Comparison of ENCODE assay signal across 10 mouse cellular contexts in the genomic region with DNA sequence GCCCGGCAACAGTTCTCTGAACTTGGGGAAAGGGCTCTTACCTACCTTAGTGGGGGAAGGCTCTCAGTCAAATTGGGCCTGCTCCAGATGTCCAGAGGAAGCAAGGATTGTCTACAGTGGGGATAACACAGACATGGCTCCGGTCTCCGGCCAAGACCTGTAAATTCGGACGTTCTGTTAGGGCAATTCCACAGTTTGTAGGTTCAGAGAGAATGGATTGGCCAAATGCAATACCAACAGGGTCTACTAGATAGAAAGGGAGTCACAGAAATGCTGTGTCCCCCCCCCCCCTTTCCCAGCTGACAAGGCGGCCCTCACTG. TPM values are rescaled to one million over a fixed set of nuclear protein-coding genes. Genes with fewer than 3 reads are reported as not detected.
A peak's percentile ranks its signal among the peaks of the same experiment; 100 is the strongest.
DNase-seq lines count a peak whose midpoint lies in the region; ATAC-seq and TF ChIP-seq lines count a peak whose summit lies in the region.
"Had no signal": no experiment of that assay in that cellular context is flagged by ENCODE, and none has a peak within 500 bp of the region (broad histone marks: within the 10 kb centered on the region; RNA-seq: fewer than 3 reads in every experiment).

No protein-coding gene starts in this region.

- peak overlapping the region; percentile 98 for H3K4me2 ChIP-seq in heart, embryonic 16.5 days (ENCODE audit: low read depth, low read length)

- 0 out of 2 replicates have a peak, but pooled peaks cover 3% of the 10 kb centered on the region for H3K36me3 ChIP-seq in heart, embryonic 16.5 days (ENCODE audit: control insufficient read depth, insufficient read depth)
- H3K36me3 ChIP-seq in MEL (ENCODE audit: control insufficient read depth in 1 of 2, insufficient read depth in 2 of 2, low read length in 2 of 2) = peaks cover 0 to 29% of the 10 kb centered on the region in 2 experiments; a peak in 2 of 4 replicates
- peaks cover 38% of the 10 kb centered on the region for H3K36me3 ChIP-seq in hindbrain, embryonic 10.5 days
- H3K36me3 ChIP-seq in midbrain, embryonic 10.5 days = peaks cover 40% of the 10 kb centered on the region

- peak overlapping the region; percentile 100 for H3K27ac ChIP-seq in heart, embryonic 16.5 days (ENCODE audit: low read length)
- H3K27ac ChIP-seq in MEL (ENCODE audit: control insufficient read depth, low read depth, low read length) = peak overlapping the region; percentile 100
- H3K27ac ChIP-seq in hindbrain, embryonic 10.5 days = peak overlapping the region; percentile 100
- peak overlapping the region; percentile 100 for H3K27ac ChIP-seq in midbrain, embryonic 10.5 days (replicated peaks)

- TF ChIP-seq RAD21 in MEL (IDR thresholded peaks at IDR 0.05; ENCODE audit: low read depth, low read length) = no peak

- H3K4me3 ChIP-seq in heart, embryonic 16.5 days (ENCODE audit: low read length) = peak overlapping the region; percentile 73
- peak overlapping the region; percentile 63 to 71 for H3K4me3 ChIP-seq in MEL (ENCODE audit: control insufficient read depth in 1 of 2, insufficient read depth in 1 of 2, low read depth in 2 of 2, low read length in 2 of 2)
- H3K4me3 ChIP-seq in hindbrain, embryonic 10.5 days = peak overlapping the region; percentile 92
- peak overlapping the region; percentile 99 for H3K4me3 ChIP-seq in midbrain, embryonic 10.5 days

- DNase-seq in heart, postnatal 14 days = no peak
- DNase-seq in MEL (ENCODE audit: low read depth, low spot score) = no peak
- no peak for DNase-seq in hindbrain, embryonic 10.5 days (ENCODE audit: low spot score)
- DNase-seq in midbrain, embryonic 10.5 days (ENCODE audit: low spot score) = no peak
- DNase-seq in frontal cortex, postnatal 10 days (ENCODE audit: low spot score in 2 of 2) = no peak
- DNase-seq in urinary bladder, postnatal 14 days (ENCODE audit: low spot score) = no peak
- DNase-seq in Muller cell, postnatal 12 days (ENCODE audit: inconsistent ontology term) = no peak

- ATAC-seq in heart, embryonic 16.5 days (replicated peaks; ENCODE audit: extremely low read depth, insufficient read depth, low FRiP score) = no peak

- peaks cover 54% of the 10 kb centered on the region for H3K79me2 ChIP-seq in MEL (ENCODE audit: control insufficient read depth, insufficient read depth, low read length, poor library complexity)

- 3% methylated on average over 6 of the region's 6 CpGs for WGBS in heart, embryonic 16.5 days
- WGBS in hindbrain, embryonic 10.5 days = under 1% methylated on average over 6 of the region's 6 CpGs
- 0% methylated on average over 5 of the region's 6 CpGs for WGBS in midbrain, embryonic 10.5 days

- no peaks in the 10 kb centered on the region for H3K9me3 ChIP-seq in heart, embryonic 16.5 days (replicated peaks; ENCODE audit: control insufficient read depth, low read length)
- H3K9me3 ChIP-seq in MEL (replicated peaks; ENCODE audit: insufficient read depth, low read length) = no peaks in the 10 kb centered on the region
- H3K9me3 ChIP-seq in hindbrain, embryonic 10.5 days = no peaks in the 10 kb centered on the region
- no peaks in the 10 kb centered on the region for H3K9me3 ChIP-seq in midbrain, embryonic 10.5 days (replicated peaks)

- TF ChIP-seq EP300 in MEL (IDR thresholded peaks at IDR 0.05; ENCODE audit: low read depth in 1 of 2, low read length in 2 of 2) = no peak

- intact Hi-C loops in heart, postnatal 14 days (cut with DNase I) = no loop called here

- TF ChIP-seq POLR2A in MEL (IDR thresholded peaks at IDR 0.05; ENCODE audit: control insufficient read depth in 1 of 2, insufficient read depth in 1 of 2, low read depth in 1 of 2, low read length in 2 of 2, poor library complexity in 1 of 2) = peak in 1 of 2 experiments; percentile 37; a peak in 2 of 4 replicates

- H3K4me1 ChIP-seq in heart, embryonic 16.5 days (ENCODE audit: control insufficient read depth, insufficient read depth, low read length) = peaks cover 54% of the 10 kb centered on the region
- H3K4me1 ChIP-seq in MEL (ENCODE audit: control insufficient read depth in 1 of 2, insufficient read depth in 2 of 2, low read length in 2 of 2) = peaks cover 4 to 30% of the 10 kb centered on the region in 2 experiments; a peak in 3 of 4 replicates
- peaks cover 68% of the 10 kb centered on the region for H3K4me1 ChIP-seq in hindbrain, embryonic 10.5 days (replicated peaks)
- H3K4me1 ChIP-seq in midbrain, embryonic 10.5 days = peaks cover 70% of the 10 kb centered on the region

- no peak for TF ChIP-seq CTCF in MEL (IDR thresholded peaks at IDR 0.05 in 2 of 3, conservative IDR thresholded peaks at IDR 0.05 in 1 of 3; ENCODE audit: control insufficient read depth in 1 of 3, insufficient read depth in 1 of 3, low read depth in 2 of 3, low read length in 3 of 3, poor library complexity in 1 of 3, severe bottlenecking in 1 of 3)

- peak overlapping the region; percentile 100 for H3K9ac ChIP-seq in heart, embryonic 16.5 days (ENCODE audit: low read length)
- H3K9ac ChIP-seq in MEL (ENCODE audit: control insufficient read depth, low read depth, low read length, poor library complexity, severe bottlenecking) = peak overlapping the region; percentile 93

- H3K27me3 ChIP-seq in heart, embryonic 16.5 days (ENCODE audit: control insufficient read depth, insufficient read depth, low read length) = no peaks in the 10 kb centered on the region
- H3K27me3 ChIP-seq in MEL (ENCODE audit: control insufficient read depth in 1 of 2, insufficient read depth in 2 of 2, low read length in 2 of 2) = no peaks in the 10 kb centered on the region
- no peaks in the 10 kb centered on the region for H3K27me3 ChIP-seq in hindbrain, embryonic 10.5 days (ENCODE audit: insufficient read depth, poor library complexity, severe bottlenecking)
- H3K27me3 ChIP-seq in midbrain, embryonic 10.5 days (ENCODE audit: low read depth, poor library complexity, severe bottlenecking) = no peaks in the 10 kb centered on the region
- H3K27me3 ChIP-seq: Patski had no signal

TF ChIP-seq in MEL, 35 proteins besides CTCF, POLR2A, EP300 and RAD21:
- peak; percentile 41 for TF ChIP-seq SIN3A (IDR thresholded peaks at IDR 0.05; ENCODE audit: low read length)
- TF ChIP-seq MYC (IDR thresholded peaks at IDR 0.05; ENCODE audit: low read depth, low read length) = no peak
TF ChIP-seq in MEL: peak in this region for 1.

RNA-seq across cellular contexts. Expression of a gene that starts 4.1 kb away (rescaled TPM):
- 6.0 and 6.5 TPM in 2 replicates for polyA plus RNA-seq in heart, embryonic 16.5 days (2015; fragmentation: Nextera tagmentation; extraction: Ambion mirVana)
- 10 to 100 TPM; 18.1 to 21.3 TPM for total RNA-seq in heart, postnatal 14 days (2021)
- total RNA-seq in MEL (2012; rRNA removed) = 3.0 and 4.1 TPM in 2 replicates
- polyA plus RNA-seq in MEL (2012; ENCODE audit: insufficient read depth in 1 of 2, insufficient read length in 2 of 2, low read depth in 1 of 2, low replicate concordance in 2 of 2, missing spikeins in 1 of 2) = 10 to 100 TPM in 1 of 2 experiments, not detected in 1; 23.5 TPM
- 7.9 and 9.5 TPM in 2 replicates for polyA plus RNA-seq in hindbrain, embryonic 10.5 days (2016; fragmentation: Nextera tagmentation; extraction: Ambion mirVana)
- polyA plus RNA-seq in midbrain, embryonic 10.5 days (2016; fragmentation: Nextera tagmentation; extraction: Ambion mirVana) = 7.4 and 7.9 TPM in 2 replicates

RNA-seq across cellular contexts. Expression of a gene that starts 5.4 kb away (rescaled TPM):
- polyA plus RNA-seq in heart, embryonic 16.5 days (2015; fragmentation: Nextera tagmentation; extraction: Ambion mirVana) = 2.2 and 2.4 TPM in 2 replicates
- under 1 TPM; 0.48 to 0.61 TPM for total RNA-seq in heart, postnatal 14 days (2021)
- total RNA-seq in MEL (2012; rRNA removed) = 2.5 and 4.1 TPM in 2 replicates
- 10 to 100 TPM in 1 of 2 experiments, not detected in 1; 10.4 TPM for polyA plus RNA-seq in MEL (2012; ENCODE audit: insufficient read depth in 1 of 2, insufficient read length in 2 of 2, low read depth in 1 of 2, low replicate concordance in 2 of 2, missing spikeins in 1 of 2)
- polyA plus RNA-seq in hindbrain, embryonic 10.5 days (2016; fragmentation: Nextera tagmentation; extraction: Ambion mirVana) = 1.9 and 2.2 TPM in 2 replicates
- 1.4 and 1.9 TPM in 2 replicates for polyA plus RNA-seq in midbrain, embryonic 10.5 days (2016; fragmentation: Nextera tagmentation; extraction: Ambion mirVana)

RNA-seq across cellular contexts. Expression of a gene that starts 31.3 kb away (rescaled TPM):
- polyA plus RNA-seq in heart, embryonic 16.5 days (2015; fragmentation: Nextera tagmentation; extraction: Ambion mirVana) = 60.0 and 63.8 TPM in 2 replicates
- total RNA-seq in heart, postnatal 14 days (2021) = 10 to 100 TPM; 17.8 to 18.0 TPM
- total RNA-seq in MEL (2012; rRNA removed) = 28.4 and 32.0 TPM in 2 replicates
- 10 to 100 TPM in 1 of 2 experiments, not detected in 1; 54.6 TPM for polyA plus RNA-seq in MEL (2012; ENCODE audit: insufficient read depth in 1 of 2, insufficient read length in 2 of 2, low read depth in 1 of 2, low replicate concordance in 2 of 2, missing spikeins in 1 of 2)
- polyA plus RNA-seq in hindbrain, embryonic 10.5 days (2016; fragmentation: Nextera tagmentation; extraction: Ambion mirVana) = 77.7 and 86.3 TPM in 2 replicates
- polyA plus RNA-seq in midbrain, embryonic 10.5 days (2016; fragmentation: Nextera tagmentation; extraction: Ambion mirVana) = 75.7 and 78.5 TPM in 2 replicates

RNA-seq across cellular contexts. Expression of a gene that starts 44.7 kb away (rescaled TPM):
- polyA plus RNA-seq in heart, embryonic 16.5 days (2015; fragmentation: Nextera tagmentation; extraction: Ambion mirVana) = 0.20 and 0.46 TPM in 2 replicates
- total RNA-seq in heart, postnatal 14 days (2021) = under 1 TPM in 1 of 2 experiments, not detected in 1; 0.41 TPM
- not detected in 2 replicates for total RNA-seq in MEL (2012; rRNA removed)
- polyA plus RNA-seq in MEL (2012; ENCODE audit: insufficient read depth in 1 of 2, insufficient read length in 2 of 2, low read depth in 1 of 2, low replicate concordance in 2 of 2, missing spikeins in 1 of 2) = not detected
- not detected in 2 replicates for polyA plus RNA-seq in hindbrain, embryonic 10.5 days (2016; fragmentation: Nextera tagmentation; extraction: Ambion mirVana)
- polyA plus RNA-seq in midbrain, embryonic 10.5 days (2016; fragmentation: Nextera tagmentation; extraction: Ambion mirVana) = not detected in 2 replicates
- total RNA-seq: neutrophil, adult 5-6 weeks had no signal
- polyA plus RNA-seq: Patski had no signal
